Mouse (Mus musculus) embryonic facial prominence, embryonic 15.5 days (tissue): ENCODE data around the gene Fgd1. TPM values are rescaled to one million over a fixed set of nuclear protein-coding genes. Genes with fewer than 3 reads are reported as not detected.
A peak's percentile ranks its signal among the peaks of the same experiment; 100 is the strongest.

Experiments
- ATAC-seq: fragments of 200-750 bp; cut with Nextera tagmentation; 2 replicates; pipeline ENCODE4 v1.8.0; 2017; ENCODE audit warnings: low read depth, moderate TSS enrichment; ENCODE audit not compliant: insufficient number of reproducible peaks, low FRiP score, low TSS enrichment
- H3K27ac ChIP-seq: fragments of 300-500 bp; sonication (generic); replicated peaks from 2 replicates; pipeline ENCODE4 v1.5.1; 2015; ENCODE audit warnings: mild to moderate bottlenecking, inconsistent platforms
- H3K27me3 ChIP-seq: fragments of 300-500 bp; sonication (generic); 2 replicates; pipeline ENCODE4 v1.6.1; 2015; ENCODE audit warnings: inconsistent platforms
- H3K36me3 ChIP-seq: fragments of 300-500 bp; sonication (generic); 2 replicates; pipeline ENCODE4 v1.6.1; 2015; ENCODE audit warnings: mild to moderate bottlenecking, inconsistent platforms
- H3K4me1 ChIP-seq: fragments of 300-500 bp; sonication (generic); 2 replicates; pipeline ENCODE4 v1.6.1; 2015; ENCODE audit warnings: inconsistent platforms
- H3K4me2 ChIP-seq: fragments of 300-500 bp; sonication (generic); replicated peaks from 2 replicates; pipeline ENCODE4 v1.6.1; 2015; ENCODE audit warnings: mild to moderate bottlenecking, inconsistent platforms
- H3K4me3 ChIP-seq: fragments of 300-500 bp; sonication (generic); replicated peaks from 2 replicates; pipeline ENCODE4 v1.5.1; 2015; ENCODE audit warnings: mild to moderate bottlenecking, inconsistent platforms
- H3K9ac ChIP-seq: fragments of 300-500 bp; sonication (generic); 2 replicates; pipeline ENCODE4 v1.6.1; 2015; ENCODE audit warnings: inconsistent platforms
- H3K9me3 ChIP-seq: fragments of 300-500 bp; sonication (generic); replicated peaks from 2 replicates; pipeline ENCODE4 v1.6.1; 2016; ENCODE audit warnings: inconsistent platforms
- WGBS: fragments of 180-500 bp; shearing (Covaris S2); methylation state at CpG from one replicate; pipeline ENCODE4 v1.1.7; 2015; 5-methylcytosine and 5-hydroxymethylcytosine counted together
- polyA plus RNA-seq: library from polyadenylated mRNA; unstranded; fragments of >200 nt; fragmentation: Nextera tagmentation; extraction: Ambion mirVana; gene quantifications from 2 replicates; pipeline ENCODE4 v1.2.1, GENCODE M21; 2015

Gene Fgd1
- polyA plus RNA-seq, 1 experiment from 2014 or later = 12.5 TPM

- 0 out of 2 replicates have a peak overlapping the region, but pooled peaks have one; percentile 51 for H3K4me2 ChIP-seq
- no peaks in the 10 kb centered on the region for H3K9me3 ChIP-seq
- H3K9ac ChIP-seq = no peak overlapping the region
- H3K4me1 ChIP-seq = peaks cover 17% of the 10 kb centered on the region
- no peak overlapping the region for H3K27ac ChIP-seq
- ATAC-seq = no peak
- no peaks in the 10 kb centered on the region for H3K36me3 ChIP-seq
- WGBS = 48% methylated on average over 8 of the region's 8 CpGs
- no peaks in the 10 kb centered on the region for H3K27me3 ChIP-seq
- no peak overlapping the region for H3K4me3 ChIP-seq
These were observed 3.8 kb downstream of the Fgd1 start for GRCm38 (mm10) chrX:151049661-151050215.

- ATAC-seq = no peak
- WGBS = 56% methylated on average over 7 of the region's 7 CpGs
- Histone ChIP-seq H3K4me2 (no peak overlapping the region), H3K27me3 (no peaks in the 10 kb centered on the region), H3K27ac (no peak overlapping the region), H3K4me1 (peaks cover 17% of the 10 kb centered on the region), H3K9me3 (no peaks in the 10 kb centered on the region), H3K36me3 (no peaks in the 10 kb centered on the region), H3K4me3 (no peak overlapping the region), H3K9ac (no peak overlapping the region)
These were observed 4.4 kb downstream of the Fgd1 start for GRCm38 (mm10) chrX:151050337-151050736.

DNA sequence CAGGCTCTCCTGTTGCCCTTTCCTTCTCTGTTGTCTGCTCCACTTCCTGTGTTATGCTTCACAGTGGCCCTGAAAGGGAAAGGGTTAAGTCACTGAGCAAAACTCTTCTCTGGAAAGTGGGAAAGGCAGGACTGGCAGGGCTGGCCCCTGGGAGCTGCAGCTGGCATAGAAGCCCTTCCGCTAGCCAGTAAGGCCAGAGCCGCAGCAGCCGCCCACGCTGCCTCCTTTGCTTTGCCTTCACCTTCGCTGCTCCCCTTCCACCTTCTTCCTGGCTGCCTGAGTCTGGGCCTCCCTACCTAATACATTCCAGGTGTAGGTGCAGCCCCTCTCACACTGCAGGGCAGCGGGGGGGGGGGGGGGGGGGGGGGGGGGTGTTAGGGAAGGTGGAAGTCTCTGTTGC lies 8.5 kb downstream of the Fgd1 start:
- 50% methylated on average over 1 of the region's 6 CpGs for WGBS
- peaks cover 6% of the 10 kb centered on the region; the same call in 1 of the 2 replicates for H3K4me1 ChIP-seq

GRCm38 (mm10) chrX:151055559-151055958 lies 9.6 kb downstream of the Fgd1 start:
- H3K4me1 ChIP-seq = peaks cover 4% of the 10 kb centered on the region; the same call in 1 of the 2 replicates
- H3K36me3 ChIP-seq = no peaks in the 10 kb centered on the region
- H3K27me3 ChIP-seq = no peaks in the 10 kb centered on the region; the same call in 1 of the 2 replicates
- H3K9me3 ChIP-seq = no peaks in the 10 kb centered on the region
- WGBS = 31% methylated on average over 1 of the region's 1 CpGs
- H3K9ac ChIP-seq = no peak overlapping the region
- ATAC-seq = peak; percentile 43; the same call in 1 of the 2 replicates
- no peak overlapping the region for H3K4me3 ChIP-seq
- H3K27ac ChIP-seq = no peak overlapping the region
- H3K4me2 ChIP-seq = no peak overlapping the region

More for the DNA sequence above, 8.5 kb downstream of the Fgd1 start:
- H3K27me3 ChIP-seq = no peaks in the 10 kb centered on the region; the same call in 1 of the 2 replicates
- H3K36me3 ChIP-seq = no peaks in the 10 kb centered on the region
- H3K9me3 ChIP-seq = no peaks in the 10 kb centered on the region
- no peak overlapping the region for H3K9ac ChIP-seq
- 0 out of 2 replicates have a peak overlapping the region, but pooled peaks have one; percentile 48 for H3K27ac ChIP-seq
- no peak overlapping the region for H3K4me3 ChIP-seq
- 0 out of 2 replicates have a peak overlapping the region, but pooled peaks have one; percentile 22 for H3K4me2 ChIP-seq
- ATAC-seq = no peak

DNA sequence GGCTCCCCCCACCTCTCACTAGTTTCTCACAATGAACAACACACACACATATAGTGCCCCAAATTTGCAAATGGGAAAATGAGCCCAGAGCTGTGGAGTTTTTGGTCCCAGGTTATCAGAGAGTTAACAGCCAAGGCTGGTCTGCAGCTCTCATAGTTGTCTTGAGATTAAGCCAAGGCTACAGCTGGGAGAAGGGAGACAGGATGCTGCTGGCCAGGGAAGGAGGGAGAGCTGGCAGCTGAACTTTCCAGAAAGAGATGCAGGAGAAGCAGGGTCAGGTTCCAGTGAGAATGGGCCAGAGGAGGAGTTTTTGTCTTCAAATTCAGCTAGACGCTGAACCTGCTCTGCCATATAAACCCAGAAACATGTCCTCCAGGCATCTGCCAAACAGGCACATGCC lies 13.4 kb downstream of the Fgd1 start:
- no peak overlapping the region for H3K27ac ChIP-seq
- H3K4me3 ChIP-seq = no peak overlapping the region
- no peaks in the 10 kb centered on the region for H3K36me3 ChIP-seq
- H3K9ac ChIP-seq = no peak overlapping the region
- no peak overlapping the region for H3K4me2 ChIP-seq
- WGBS = 70% methylated on average over 1 of the region's 1 CpGs
- H3K27me3 ChIP-seq = no peaks in the 10 kb centered on the region; the same call in none of the 2 replicates
- peaks cover 3% of the 10 kb centered on the region; the same call in 1 of the 2 replicates for H3K4me1 ChIP-seq
- ATAC-seq = no peak
- H3K9me3 ChIP-seq = no peaks in the 10 kb centered on the region

DNA sequence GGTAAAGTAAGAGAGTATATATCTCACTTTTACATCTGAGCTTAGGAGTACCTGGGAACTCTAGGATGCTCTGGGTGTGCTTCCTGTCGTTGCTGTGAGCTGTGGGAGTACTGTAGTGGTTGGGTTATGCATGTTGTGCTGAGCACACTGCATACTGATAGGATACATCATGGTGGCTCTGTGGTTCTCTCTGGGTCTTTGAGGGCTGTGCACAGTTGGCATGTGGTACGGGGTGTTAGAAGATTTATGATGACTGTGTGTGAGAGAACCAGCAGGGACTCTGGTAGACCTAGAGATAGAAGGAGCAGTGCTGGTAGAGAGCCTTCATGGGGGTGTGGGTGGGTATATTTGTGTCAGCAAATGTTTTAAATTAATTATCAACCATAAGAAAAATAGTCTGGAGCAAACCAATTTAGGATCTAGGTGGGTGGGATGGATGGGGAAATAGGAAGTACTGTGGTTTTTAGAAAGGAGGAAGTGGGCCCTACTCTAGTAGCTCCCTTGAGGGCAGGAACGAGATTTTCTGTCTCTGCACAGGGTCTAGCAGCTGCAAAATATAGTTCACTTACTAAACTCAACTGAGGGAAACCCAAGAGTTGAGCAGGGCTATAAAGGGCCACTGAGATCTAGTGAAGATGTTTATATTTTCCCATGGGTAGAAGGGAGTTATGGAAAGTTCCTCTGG lies 15.8 kb downstream of the Fgd1 start:
- WGBS = 77% methylated on average over 3 of the region's 3 CpGs
- no peaks in the 10 kb centered on the region for H3K4me1 ChIP-seq

DNA sequence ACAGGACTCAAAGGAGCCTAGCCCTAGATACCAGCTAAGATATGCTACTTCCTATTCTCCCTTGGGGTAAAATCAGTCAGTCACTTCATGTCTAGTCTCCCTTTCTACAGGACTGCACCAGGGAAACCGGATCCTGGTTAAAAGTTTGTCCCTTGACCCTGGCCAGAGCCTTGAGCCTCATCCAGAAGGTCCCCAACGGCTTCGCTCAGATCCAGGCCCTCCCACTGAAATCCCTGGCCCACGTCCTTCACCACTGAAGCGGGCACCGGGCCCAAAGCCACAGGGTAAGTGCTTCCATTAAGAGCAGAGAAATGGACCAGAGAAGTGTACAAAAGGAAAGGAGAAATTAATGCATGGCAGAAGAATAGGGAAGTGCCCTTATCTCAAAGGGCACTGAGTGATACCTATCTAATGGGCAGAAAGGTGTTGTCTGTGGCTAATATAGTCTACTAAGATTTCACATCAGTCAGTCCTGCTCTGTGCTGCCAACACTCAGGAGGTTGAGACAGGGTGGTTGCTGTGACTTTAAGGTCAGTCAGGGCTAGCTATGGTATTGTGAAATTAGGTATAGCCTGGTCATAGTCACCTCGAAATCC lies 20.2 kb downstream of the Fgd1 start:
- H3K9me3 ChIP-seq = no peaks in the 10 kb centered on the region
- H3K36me3 ChIP-seq = peaks cover 15% of the 10 kb centered on the region
- H3K4me3 ChIP-seq = no peak overlapping the region
- H3K9ac ChIP-seq = no peak overlapping the region
- no peaks in the 10 kb centered on the region for H3K4me1 ChIP-seq
- 75% methylated on average over 7 of the region's 7 CpGs for WGBS
- H3K27me3 ChIP-seq = no peaks in the 10 kb centered on the region; the same call in 1 of the 2 replicates
- H3K4me2 ChIP-seq = no peak overlapping the region
- no peak for ATAC-seq
- H3K27ac ChIP-seq = no peak overlapping the region

More for the DNA sequence above, 15.8 kb downstream of the Fgd1 start:
- Histone ChIP-seq H3K27me3 (no peaks in the 10 kb centered on the region; the same call in none of the 2 replicates), H3K36me3 (no peaks in the 10 kb centered on the region), H3K9ac (no peak overlapping the region), H3K4me2 (no peak overlapping the region), H3K4me3 (no peak overlapping the region), H3K9me3 (no peaks in the 10 kb centered on the region), H3K27ac (no peak overlapping the region)
- ATAC-seq = no peak

DNA sequence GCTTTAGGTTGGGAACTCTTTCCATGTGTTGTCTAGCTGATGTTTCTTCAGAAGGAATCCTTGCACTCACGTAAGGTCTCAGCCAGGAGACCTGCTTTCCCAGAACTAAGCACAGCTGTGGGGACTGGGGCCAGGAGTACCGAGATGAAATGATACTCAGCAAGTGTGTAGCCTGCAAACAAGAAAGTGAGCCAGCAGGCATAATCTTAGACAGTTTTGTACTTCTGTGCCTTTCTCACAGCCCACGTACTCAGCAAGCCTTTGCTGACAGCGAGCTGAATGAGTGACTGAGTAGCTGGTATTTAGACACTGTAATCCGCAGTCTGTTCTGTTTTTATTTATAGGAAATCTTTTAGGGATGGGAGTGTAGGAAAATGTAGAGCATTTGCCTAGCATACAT lies 21.9 kb downstream of the Fgd1 start:
- Histone ChIP-seq H3K4me2 (no peak overlapping the region), H3K9me3 (no peaks in the 10 kb centered on the region), H3K27ac (no peak overlapping the region), H3K9ac (no peak overlapping the region), H3K4me3 (no peak overlapping the region), H3K27me3 (no peaks in the 10 kb centered on the region), H3K4me1 (no peaks in the 10 kb centered on the region), H3K36me3 (peaks cover 20% of the 10 kb centered on the region)
- ATAC-seq = no peak
- WGBS = 80% methylated on average over 5 of the region's 5 CpGs

- Histone ChIP-seq H3K27ac (no peak overlapping the region), H3K4me2 (no peak overlapping the region), H3K4me3 (no peak overlapping the region), H3K4me1 (no peaks in the 10 kb centered on the region), H3K9me3 (no peaks in the 10 kb centered on the region), H3K36me3 (peaks cover 18% of the 10 kb centered on the region; the same call in 1 of the 2 replicates), H3K9ac (no peak overlapping the region), H3K27me3 (peaks cover 6% of the 10 kb centered on the region; the same call in 1 of the 2 replicates)
- WGBS = 92% methylated on average over 5 of the region's 5 CpGs
- no peak for ATAC-seq
These were observed 30.1 kb downstream of the Fgd1 start for GRCm38 (mm10) chrX:151076007-151076406.

GRCm38 (mm10) chrX:151076941-151077485 lies 31.1 kb downstream of the Fgd1 start:
- no peak for ATAC-seq
- no peak overlapping the region for H3K9ac ChIP-seq
- no peak overlapping the region for H3K4me3 ChIP-seq
- WGBS = 77% methylated on average over 4 of the region's 4 CpGs
- peaks cover 14% of the 10 kb centered on the region; the same call in 1 of the 2 replicates for H3K36me3 ChIP-seq
- peaks cover 6% of the 10 kb centered on the region; the same call in 1 of the 2 replicates for H3K27me3 ChIP-seq
- no peaks in the 10 kb centered on the region for H3K4me1 ChIP-seq
- H3K4me2 ChIP-seq = no peak overlapping the region
- no peak overlapping the region for H3K27ac ChIP-seq
- H3K9me3 ChIP-seq = no peaks in the 10 kb centered on the region

DNA sequence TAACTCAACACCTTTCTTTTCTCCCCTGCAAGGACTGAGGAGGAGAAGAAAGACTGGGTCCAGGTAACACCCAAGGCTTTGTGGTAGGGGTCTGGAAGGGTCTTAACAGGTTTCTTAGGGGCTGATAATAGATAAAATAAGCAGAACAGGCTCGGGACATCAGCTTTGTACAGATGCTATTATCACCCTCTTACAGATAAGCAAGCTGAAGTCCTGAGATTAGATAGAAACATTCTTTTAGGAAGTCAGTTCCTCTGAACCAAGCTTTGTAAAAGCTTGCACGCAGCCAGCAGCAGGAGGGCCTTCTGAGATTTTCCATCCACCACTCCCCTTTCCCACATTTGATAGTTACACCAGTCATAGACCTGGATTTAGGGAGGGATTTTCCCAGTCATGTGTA lies 39.6 kb downstream of the Fgd1 start:
- Histone ChIP-seq H3K36me3 (peaks cover 21% of the 10 kb centered on the region; the same call in 1 of the 2 replicates), H3K27me3 (no peaks in the 10 kb centered on the region), H3K9ac (no peak overlapping the region), H3K4me1 (no peaks in the 10 kb centered on the region), H3K9me3 (no peaks in the 10 kb centered on the region), H3K4me3 (no peak overlapping the region), H3K27ac (no peak overlapping the region), H3K4me2 (no peak overlapping the region)
- 76% methylated on average over 2 of the region's 2 CpGs for WGBS
- no peak for ATAC-seq
